Mouse (Mus musculus): ENCODE measurements around the gene Snx15.

DNA sequence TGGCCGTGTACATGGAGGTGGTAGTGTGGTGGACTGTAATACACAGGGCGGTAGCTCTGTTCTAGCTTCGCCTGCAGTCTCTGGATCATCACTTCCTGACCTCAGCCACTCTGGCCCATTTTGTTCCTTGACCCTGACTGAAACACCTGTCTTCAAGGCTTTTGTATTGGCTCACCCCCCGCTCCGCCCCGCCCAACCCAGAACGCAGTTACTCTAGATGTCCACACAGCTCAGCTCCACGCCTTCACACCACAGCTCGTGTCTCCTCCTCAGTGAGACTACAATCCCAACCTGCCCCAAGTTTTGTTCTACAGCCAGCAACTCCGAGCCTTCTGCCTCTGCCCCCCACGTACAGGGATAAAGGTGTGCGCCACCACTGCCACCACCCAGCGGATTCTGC, 39.3 kb downstream of the Snx15 start:
- no peak for TF ChIP-seq CTCF (IDR thresholded peaks at IDR 0.05; ENCODE audit: low read depth, low read length)
- no peak for TF ChIP-seq POLR2A (IDR thresholded peaks at IDR 0.05; ENCODE audit: borderline replicate concordance, low read depth, low read length)
